Mouse (Mus musculus): ENCODE measurements at regions not wholly inside any gene's neighbourhood (a gene's known extent, or its start where the extent isn't known, plus 50 kb on each side); places are given as distances from the start of the nearest gene placed in this dataset.

DNA sequence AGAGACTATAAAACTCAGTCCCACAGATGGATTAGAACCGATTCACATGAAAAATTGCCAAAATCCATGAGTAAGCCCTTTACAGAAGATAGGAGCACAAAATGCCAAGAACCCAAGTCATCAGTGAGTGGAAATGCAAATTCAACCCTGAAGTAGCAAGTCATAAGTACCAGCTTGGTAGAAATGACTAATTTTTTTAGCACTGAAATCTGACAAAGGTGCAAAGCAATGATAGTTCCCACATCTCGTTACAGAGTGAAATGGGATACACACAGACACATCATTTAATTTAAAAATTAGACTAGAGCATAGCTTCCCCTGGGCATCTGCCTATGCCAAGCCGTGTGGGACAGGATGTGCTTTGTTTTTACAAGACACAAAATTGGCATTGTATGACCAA is 136.4 kb upstream of the Pum3 start:
- intact Hi-C loops (cut with DNase I) = no loop called here
- DNase-seq = no peak

DNA sequence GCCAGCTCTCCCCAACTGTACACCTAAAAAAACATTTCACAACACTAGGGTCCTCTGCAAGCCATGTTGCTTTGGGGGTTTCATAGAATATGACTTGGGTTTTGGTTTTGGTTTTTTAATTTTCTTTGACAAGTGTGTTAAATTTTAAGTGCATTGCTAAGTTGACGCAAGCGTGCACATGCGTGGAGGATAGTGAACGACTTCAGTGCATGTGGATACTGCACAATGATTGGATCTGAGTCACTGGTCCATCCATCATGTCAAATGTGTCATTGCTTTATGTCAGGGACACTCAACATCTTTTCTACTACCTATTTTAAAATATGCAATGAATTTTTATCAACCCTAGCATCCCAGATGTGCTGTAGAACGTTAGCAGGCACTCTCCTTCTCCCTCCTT is 134.5 kb upstream of the Pum3 start:
- intact Hi-C loops (cut with DNase I) = no loop called here
- DNase-seq = no peak

DNA sequence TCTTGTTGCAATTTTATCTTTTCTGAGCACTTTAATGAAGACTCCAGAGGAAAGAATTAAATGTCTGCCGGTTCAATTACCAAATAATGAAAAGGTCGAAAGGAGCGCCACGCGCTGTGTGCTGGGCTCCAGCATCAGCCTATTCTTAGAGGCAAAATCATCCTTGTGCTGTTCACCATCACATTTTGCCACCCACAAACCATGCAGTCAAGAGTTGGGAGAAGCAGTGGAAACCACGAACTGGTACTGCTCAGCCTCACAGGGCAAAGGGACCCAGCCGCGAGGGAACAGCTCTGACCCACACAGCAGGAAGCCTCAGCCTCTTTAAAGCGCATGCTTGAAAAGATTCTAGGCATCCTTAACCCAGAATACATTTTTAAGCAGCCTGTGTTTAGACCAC is 134.0 kb upstream of the Pum3 start:
- intact Hi-C loops (cut with DNase I) = no loop called here
- DNase-seq = no peak

DNA sequence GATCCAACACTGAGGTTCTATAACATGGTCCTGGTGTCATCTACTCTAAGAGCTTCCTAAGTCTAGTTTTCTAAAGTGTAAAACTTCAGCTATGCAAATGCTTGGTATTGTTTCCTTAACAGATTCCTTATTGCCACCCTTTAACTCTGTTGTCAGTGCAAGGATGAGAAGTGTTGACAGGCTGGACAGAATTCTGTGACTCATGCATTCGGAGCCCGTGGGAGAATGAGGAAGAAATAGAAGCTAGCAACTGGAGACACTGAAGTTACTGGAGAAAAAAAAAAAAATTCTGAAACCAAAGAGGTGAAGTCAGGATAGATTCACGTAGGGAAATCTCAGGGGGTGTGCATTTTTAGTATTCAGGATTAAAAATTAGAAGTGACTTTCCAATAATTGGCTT is 128.6 kb upstream of the Pum3 start:
- DNase-seq = no peak
- intact Hi-C loops (cut with DNase I) = no loop called here

DNA sequence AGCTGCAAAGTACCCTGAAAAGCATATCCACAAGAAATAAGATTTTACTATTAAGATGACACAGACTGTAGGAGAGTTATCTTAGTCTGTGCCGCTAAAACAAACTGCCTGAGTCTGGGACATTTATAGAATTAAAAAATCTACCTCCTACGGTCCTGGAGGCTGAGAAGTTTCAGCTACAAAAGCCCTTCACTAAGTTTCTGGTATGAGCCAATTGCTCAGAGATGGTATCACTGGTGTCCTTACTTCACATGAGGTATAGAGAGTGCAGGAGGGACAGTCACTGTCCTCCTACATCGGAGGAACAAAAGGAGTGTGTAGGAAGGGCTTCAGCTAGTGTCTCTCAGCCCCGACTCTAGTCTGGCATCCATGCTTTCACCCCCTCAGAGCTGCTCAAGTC is 127.1 kb upstream of the Pum3 start:
- no peak for DNase-seq
- intact Hi-C loops (cut with DNase I) = no loop called here

DNA sequence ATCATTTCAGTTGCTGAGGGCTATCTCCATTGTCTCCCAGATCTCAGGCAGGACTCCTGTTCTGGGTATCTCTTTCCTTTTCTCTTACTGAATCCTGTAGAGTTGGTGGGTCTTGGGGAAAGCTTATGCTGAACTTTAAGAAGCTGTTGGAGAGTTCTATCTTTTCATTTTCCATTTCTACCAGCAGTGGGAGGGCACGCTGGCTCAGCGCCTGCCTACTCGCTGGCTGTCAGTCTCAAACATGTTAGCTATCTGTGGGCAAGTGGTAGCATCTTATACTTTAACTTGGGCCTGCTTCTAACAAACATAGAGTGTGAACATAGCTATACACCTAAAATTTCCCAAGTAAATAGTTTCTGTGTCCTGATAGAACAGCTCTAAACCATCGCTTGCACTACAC is 125.2 kb upstream of the Pum3 start:
- no peak for DNase-seq
- intact Hi-C loops (cut with DNase I) = no loop called here

DNA sequence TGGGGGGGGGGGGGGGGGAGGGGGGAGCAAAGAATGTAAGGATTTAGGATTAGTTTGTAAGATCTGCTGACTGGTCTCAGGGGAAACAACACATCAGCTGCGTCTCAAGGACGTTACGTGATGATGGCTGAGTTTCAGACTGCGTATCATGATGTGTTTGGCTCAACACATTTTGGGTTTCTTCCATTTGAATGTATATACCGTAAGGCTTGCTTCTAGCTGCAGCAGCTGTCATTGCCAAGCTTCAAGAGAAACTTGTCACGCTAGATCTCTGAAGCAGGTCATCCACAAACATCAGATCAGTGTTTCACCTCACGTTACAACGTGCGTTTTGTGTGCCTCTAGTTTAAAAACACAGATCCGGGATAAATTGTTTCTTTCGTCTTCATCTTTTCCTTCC is 123.6 kb upstream of the Pum3 start:
- intact Hi-C loops (cut with DNase I) = no loop called here
- DNase-seq = no peak

DNA sequence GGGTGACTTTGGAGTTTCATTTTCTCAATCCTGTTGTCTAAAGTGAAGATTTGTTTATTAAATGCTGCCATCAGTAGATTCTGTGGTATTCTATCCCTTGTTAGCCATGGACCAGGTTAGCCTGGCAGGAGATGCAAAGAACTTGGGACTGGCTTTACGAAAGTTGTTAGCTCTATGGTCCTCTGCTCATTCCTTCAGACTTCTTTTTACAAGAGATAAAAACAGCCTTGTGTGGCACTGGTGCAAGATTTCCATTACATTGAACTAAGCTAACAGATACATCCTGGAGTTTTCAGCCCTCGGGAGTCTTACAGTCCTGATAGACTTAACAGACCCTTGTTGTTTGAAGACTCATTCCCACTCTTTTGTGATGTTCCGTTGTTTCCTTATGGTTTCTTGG is 108.1 kb upstream of the Pum3 start:
- intact Hi-C loops (cut with DNase I) = no loop called here
- no peak for DNase-seq

DNA sequence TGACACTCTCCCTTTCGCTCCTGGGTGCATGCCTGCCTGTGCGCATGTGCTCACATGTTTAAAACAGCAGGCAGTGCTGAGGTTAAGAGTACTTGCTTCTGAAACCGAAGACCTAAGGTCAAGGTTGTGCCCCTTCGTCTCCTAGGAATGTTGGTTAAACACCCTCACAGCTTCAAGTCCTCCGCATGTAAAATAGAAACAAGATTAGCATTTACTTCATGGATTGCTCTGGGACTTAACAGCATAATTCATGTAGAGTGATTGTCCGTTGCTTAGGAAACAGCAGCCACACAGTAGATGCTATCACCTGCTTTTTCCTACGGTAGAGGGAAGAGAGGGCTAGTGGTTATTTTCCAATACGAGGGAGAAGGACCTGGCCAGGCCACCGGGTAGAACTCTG is 107.4 kb upstream of the Pum3 start:
- intact Hi-C loops (cut with DNase I) = no loop called here
- no peak for DNase-seq

DNA sequence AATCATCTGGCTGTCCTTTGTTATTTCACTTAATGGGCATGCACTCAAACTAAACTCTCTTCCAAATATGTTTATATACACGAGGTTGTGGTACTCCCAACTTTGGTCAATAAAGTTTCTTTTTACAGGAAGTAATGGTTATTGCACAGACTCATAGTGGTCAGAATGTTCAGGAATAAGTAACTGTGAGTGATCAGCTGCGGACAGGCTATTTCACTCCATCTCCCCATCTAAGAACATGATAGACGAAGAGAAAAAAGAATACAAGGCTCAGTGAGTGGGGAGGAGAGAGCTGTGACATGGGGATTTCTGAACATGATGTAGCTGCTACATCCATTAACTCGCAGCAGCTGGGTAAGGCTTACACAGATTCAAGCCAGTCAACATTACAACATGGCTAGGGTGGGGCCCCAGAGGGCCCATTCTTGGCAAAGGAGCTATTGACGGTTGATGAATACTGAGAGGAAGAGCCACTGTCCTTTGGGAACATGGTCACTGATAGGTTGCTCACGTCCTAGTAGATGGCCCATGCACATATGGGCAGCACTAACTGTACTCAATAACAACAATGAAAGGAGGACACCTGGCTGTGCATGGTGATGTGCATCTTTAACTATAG is 98.4 kb upstream of the Pum3 start:
- intact Hi-C loops (cut with DNase I) = no loop called here
- DNase-seq = no peak

DNA sequence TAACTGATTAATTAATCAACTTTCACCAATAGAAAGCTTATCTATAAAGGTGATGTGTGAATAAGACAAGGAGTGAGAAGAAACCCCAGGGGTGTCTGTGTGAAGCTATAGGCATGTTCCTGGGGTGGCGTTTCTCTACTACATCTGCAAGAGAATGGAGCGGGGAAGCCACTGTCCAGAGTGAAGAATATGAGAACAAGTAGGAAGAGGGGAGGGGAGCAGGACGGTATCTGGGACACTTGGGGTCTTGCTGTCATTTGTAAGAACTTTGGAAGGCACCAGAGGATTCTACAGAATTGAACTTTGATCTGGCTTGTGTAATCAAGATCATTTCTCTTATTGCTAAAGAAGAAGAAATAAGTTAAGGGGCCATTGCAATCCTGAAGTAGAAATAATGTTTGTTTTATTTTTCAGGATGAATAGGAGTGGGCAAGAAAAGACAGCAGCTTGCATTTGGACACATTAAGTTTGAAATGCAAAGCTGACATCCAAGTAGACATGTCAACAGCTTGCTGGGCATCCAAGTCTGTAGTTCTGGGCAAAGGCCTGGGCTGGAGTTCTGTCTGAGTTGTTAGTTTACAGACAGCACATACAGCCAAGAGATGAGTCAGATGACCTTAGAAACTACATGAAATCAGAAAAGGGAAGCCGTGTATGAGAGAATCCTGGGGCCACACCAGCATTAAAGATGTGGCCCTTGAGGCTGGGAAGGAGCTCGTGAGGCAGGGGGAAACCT is 89.9 kb upstream of the Pum3 start:
- intact Hi-C loops (cut with DNase I) = no loop called here
- DNase-seq = no peak

DNA sequence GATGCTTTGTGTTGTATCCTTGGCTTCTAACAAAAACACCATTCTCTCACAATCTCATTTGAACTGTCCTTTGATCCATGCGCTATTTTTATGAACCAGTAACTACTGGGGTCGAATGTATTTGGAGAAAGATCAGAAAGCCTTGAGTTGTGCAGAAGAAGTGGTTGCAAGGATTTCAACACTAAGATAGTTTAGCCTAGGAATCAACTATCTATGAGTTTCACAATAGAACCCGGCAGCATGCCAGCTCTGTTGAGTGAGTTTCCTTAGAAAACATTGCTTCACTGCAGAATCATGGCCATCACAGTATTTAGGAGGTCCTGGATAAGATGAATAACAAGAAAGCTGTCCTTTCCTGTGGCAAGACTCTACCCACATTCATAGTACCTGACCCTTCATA is 84.6 kb upstream of the Pum3 start:
- peak; percentile 10 to 15 for DNase-seq
- intact Hi-C loops (cut with DNase I) = no loop called here

DNA sequence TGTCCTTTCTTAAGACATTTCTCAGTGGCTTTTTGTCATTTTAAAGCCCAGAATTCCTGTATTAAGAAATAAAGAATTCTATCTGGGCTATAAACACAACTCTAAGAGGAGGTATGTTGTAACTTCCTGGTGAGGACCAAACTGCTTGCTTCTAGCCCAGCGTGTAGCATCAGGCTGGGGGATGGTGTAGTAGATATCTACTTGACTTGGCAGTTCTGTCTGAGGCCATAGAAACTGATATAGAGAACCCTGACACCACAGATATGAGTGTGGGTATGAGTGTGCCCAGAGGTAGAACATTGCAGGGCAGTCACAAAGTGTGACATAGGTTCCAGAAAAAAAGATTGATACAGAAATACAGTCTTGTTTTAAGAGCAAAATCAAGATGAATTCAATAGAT is 83.9 kb upstream of the Pum3 start:
- intact Hi-C loops (cut with DNase I) = no loop called here

DNA sequence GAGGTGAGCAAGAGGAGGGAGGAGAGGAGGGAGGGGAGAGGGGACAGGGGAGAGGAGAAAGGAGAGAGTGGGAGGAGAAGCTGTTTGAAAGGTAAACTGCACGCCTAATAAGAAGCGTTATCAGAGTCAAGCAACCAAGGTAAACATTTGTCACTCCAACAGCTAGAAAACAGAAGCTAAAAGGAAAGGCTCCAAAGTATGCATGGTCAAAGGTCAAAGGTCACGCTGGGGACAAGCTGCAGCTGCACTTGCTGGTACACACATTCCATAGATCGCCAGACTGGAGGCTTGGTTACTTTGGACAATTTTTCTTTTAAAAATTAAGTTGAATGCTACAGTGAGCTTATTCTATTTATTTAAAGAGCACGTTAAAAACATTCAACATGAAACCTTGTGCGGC is 81.7 kb upstream of the Pum3 start:
- DNase-seq = no peak
- intact Hi-C loops (cut with DNase I) = no loop called here

More for the DNA sequence above, 83.9 kb upstream of the Pum3 start:
- DNase-seq = no peak

DNA sequence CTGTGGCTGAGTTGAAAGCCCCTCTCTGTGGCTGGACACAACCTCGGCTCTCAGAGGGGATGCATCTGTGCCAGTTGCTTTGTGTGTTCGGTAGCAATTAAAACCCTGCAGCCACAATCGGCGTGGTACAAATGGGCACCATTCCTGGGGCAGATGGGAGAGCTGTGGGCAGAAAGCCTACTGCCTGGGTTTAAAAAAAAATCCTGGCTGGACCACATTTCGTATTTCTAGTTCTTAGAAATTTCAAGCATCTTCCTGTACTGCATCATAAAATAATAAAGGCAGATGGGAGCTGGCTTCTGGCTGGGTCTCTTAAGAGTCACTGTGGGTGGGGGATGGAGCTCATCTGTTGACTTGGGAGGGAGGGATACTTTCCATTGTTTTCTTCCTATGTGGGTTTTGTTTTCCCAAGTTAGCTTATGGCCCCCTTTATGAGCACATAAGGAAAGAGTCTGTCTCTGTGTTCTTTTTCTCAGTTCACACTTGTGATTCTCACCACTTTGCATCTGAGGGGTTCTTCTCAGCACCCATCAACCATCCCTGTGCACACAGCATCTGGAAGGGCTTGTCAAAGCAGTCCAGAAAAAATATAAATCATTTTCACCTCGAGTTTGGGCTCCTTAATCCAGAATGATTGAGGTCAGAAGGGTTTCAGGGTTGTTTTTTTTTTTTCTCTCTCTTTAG is 80.5 kb upstream of the Pum3 start:
- no peak for DNase-seq
- intact Hi-C loops (cut with DNase I) = no loop called here

DNA sequence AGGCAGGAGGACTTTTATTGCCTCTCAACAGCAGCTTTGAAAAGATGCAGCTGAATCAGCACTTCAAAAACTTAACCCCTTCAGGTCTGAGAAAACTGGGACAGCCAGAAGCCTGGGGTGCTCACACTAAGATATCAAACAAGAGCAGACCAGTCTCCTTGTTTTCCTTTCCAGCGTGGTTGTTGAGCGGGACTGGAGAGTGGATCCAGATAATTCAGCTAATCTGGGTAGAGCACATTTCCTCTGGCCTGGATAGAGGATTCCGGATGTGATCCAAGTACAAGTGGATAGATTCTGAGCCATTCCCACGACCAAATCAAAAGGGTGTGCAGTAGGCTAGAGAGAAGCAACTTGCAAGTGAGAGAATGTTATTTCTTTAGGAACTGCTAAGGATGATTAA is 68.7 kb upstream of the Pum3 start:
- peak; percentile 7 to 8 for DNase-seq
- intact Hi-C loops (cut with DNase I) = no loop called here

DNA sequence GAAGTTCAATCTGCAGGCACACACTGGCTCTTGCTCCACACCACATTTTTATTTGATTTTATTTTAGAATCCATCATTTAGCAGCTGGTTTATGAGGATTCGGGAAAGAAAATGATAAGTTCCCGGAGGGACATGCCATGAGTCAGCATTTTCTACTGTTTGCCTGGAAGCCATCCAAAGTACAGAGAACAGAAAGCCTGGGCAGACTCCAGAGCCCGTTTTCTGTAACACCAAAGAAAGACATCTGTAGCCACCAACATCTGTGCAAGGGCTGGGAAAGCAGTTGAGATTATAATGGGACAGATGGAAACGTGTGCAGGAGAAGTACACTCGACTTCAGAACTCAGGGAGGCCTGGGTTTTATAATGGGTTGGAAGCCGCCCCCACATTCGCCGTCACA is 62.8 kb upstream of the Pum3 start:
- intact Hi-C loops (cut with DNase I) = no loop called here
- DNase-seq = peak; percentile 51 to 55

DNA sequence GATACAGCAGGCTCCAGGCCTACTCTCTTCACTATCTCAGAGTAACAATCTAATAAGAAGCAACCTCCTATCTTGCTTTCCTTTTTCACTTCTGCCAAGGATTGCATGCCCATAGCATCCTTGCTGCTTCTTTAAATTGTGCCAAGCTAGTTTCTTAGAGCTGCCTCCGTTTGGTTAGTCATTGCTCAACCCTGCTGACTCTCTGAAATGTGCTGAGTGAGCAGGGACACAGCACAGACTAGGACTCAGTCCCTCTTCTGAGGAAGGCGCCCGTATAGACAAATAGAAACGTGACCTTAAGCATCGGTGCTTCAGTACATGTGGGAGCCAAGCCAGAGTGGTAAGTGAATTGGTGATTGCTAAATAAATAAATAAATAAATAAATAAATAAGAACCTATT is 62.2 kb upstream of the Pum3 start:
- intact Hi-C loops (cut with DNase I) = no loop called here
- no peak for DNase-seq

DNA sequence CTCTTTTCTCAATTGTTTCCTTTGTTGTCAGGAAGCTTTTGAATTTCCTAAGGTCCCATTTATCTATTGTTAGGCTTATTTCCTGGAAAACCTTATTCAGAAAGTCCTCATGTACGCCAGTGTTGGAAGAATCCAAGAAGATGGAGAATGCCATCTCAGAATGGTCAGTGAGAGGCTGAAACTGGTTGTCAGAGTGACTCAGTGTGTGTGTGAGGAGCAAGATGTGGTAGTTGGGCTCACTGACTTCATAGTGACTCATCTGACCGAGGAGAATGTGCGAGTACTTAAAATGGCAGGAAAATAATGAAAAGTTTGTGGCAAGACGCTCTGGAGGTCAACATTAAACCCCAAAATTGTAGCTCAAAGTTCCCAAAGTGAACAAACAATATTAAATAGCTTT is 59.4 kb upstream of the Pum3 start:
- no peak for DNase-seq
- intact Hi-C loops (cut with DNase I) = no loop called here
